Mouse (Mus musculus): Measurements from ENCODE around the gene 4931409K22Rik. TPM values are rescaled to one million over a fixed set of nuclear protein-coding genes. Genes with fewer than 3 reads are reported as not detected.

The 4931409K22Rik gene
- polyA plus RNA-seq, 1 experiment from 2014 or later: 0.26 TPM

DNA sequence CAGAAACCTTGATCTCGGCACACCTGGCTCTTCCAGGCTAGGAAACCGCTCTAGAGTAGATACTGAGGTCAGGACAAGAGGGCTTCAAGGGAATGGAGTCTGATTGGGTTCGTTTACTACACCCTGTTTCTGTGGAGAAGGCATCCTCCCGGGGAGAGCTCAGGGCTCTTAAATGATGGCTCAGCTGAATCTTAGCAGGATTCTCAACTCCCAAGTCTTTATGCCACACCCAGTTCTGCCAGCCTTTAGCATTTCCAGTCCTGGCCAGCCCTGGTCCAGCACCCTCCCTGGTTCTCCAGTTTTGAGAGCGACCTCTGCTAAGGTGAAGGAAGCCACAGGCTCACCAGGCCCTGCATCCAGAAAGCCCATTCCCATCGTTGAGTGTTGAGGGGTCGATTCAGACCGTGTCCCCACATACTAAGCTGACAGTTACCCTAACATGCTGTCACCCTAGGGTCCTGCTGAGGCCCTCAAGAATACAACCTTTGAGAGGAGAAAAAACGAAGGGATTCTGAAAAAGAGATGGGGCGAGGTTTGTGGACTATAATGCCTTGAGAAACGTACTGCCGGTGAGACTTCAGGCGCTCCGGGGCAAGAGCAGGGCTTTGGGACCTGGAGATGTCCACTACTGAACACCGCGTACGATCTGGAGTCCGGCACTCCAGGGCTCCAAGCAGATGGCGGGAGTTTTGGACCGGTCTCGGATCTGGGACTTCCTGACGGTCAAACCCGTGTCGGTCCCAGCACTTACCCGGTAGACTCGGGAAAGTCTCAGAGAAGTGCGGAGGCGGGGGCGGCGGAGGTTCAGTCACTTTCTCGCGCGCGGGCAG, 31.0 kb downstream of the 4931409K22Rik start:
- H3K36me3 ChIP-seq (ENCODE audit: control insufficient read depth, insufficient read depth, low read length): no peaks in the 10 kb centered on the region
- peaks cover 88% of the 10 kb centered on the region for H3K27me3 ChIP-seq (ENCODE audit: control insufficient read depth, insufficient read depth, low read length)
- no peak overlapping the region for H3K27ac ChIP-seq (ENCODE audit: low read depth, low read length)
- peak overlapping the region; percentile 87 for H3K4me2 ChIP-seq (replicated peaks; ENCODE audit: low read depth, low read length)
- H3K4me3 ChIP-seq (ENCODE audit: low read length): peak overlapping the region; percentile 45
- no peak for ATAC-seq (ENCODE audit: low FRiP score, low TSS enrichment)
- no peaks in the 10 kb centered on the region for H3K9me3 ChIP-seq (ENCODE audit: control insufficient read depth, low read length)
- H3K4me1 ChIP-seq (ENCODE audit: control insufficient read depth, insufficient read depth, low read length): peaks cover 13% of the 10 kb centered on the region
- WGBS: 4% methylated on average over 34 of the region's 34 CpGs
- no peak overlapping the region for H3K9ac ChIP-seq (ENCODE audit: low read depth, low read length)

DNA sequence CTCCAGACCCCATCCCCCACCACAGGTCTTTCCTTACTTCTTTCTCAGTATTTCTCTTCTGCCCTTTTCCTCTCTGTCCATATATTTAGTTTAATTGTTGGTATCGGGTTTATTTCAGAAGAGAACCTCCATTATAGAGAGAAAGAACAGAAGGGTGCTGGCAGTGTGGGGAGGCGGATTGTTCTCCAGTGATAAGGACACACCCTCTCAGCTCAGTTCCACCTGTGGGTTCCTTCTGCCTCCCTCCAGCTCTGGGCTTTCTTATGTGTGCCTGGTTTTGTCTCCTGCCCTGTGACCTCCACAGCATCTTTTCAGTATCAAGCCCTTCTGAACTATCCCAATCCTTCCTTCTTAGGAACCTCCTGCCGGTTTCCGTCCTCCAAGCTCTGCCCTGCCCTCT, 32.1 kb downstream of the 4931409K22Rik start:
- ATAC-seq (ENCODE audit: low FRiP score, low TSS enrichment): no peak
- 16% methylated on average over 4 of the region's 4 CpGs for WGBS
- H3K27me3 ChIP-seq (ENCODE audit: control insufficient read depth, insufficient read depth, low read length): peaks cover 91% of the 10 kb centered on the region
- H3K9me3 ChIP-seq (ENCODE audit: control insufficient read depth, low read length): no peaks in the 10 kb centered on the region
- H3K36me3 ChIP-seq (ENCODE audit: control insufficient read depth, insufficient read depth, low read length): no peaks in the 10 kb centered on the region
- no peak overlapping the region for H3K9ac ChIP-seq (ENCODE audit: low read depth, low read length)
- peaks cover 13% of the 10 kb centered on the region for H3K4me1 ChIP-seq (ENCODE audit: control insufficient read depth, insufficient read depth, low read length)
- no peak overlapping the region for H3K4me3 ChIP-seq (ENCODE audit: low read length)
- H3K27ac ChIP-seq (ENCODE audit: low read depth, low read length): no peak overlapping the region
- no peak overlapping the region for H3K4me2 ChIP-seq (replicated peaks; ENCODE audit: low read depth, low read length)

DNA sequence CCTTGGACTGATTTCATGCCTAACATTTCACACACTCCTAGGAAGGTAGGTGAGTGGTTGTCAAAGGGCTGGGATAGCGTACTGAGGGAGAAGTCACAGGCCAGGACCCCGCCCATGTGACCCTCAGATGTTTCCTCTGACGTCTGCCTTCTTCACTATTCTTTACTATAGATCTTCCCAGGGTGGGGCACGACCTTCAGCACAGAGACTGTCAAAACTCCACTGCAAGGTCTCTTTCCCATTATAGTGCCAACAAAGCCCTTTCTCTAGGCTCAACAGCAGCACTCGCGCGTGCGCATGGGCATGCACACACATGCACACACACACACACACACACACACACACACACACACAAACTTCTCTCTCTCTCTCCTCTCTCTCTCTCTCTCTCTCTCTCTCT, 32.8 kb downstream of the 4931409K22Rik start:
- Histone ChIP-seq H3K4me3 (ENCODE audit: low read length) (no peak overlapping the region), H3K36me3 (ENCODE audit: control insufficient read depth, insufficient read depth, low read length) (no peaks in the 10 kb centered on the region), H3K27me3 (ENCODE audit: control insufficient read depth, insufficient read depth, low read length) (peaks cover 84% of the 10 kb centered on the region), H3K27ac (ENCODE audit: low read depth, low read length) (no peak overlapping the region), H3K4me2 (replicated peaks; ENCODE audit: low read depth, low read length) (no peak overlapping the region), H3K9ac (ENCODE audit: low read depth, low read length) (no peak overlapping the region), H3K9me3 (ENCODE audit: control insufficient read depth, low read length) (no peaks in the 10 kb centered on the region), H3K4me1 (ENCODE audit: control insufficient read depth, insufficient read depth, low read length) (peaks cover 13% of the 10 kb centered on the region)
- 50% methylated on average over 8 of the region's 8 CpGs for WGBS
- ATAC-seq (ENCODE audit: low FRiP score, low TSS enrichment): no peak

DNA sequence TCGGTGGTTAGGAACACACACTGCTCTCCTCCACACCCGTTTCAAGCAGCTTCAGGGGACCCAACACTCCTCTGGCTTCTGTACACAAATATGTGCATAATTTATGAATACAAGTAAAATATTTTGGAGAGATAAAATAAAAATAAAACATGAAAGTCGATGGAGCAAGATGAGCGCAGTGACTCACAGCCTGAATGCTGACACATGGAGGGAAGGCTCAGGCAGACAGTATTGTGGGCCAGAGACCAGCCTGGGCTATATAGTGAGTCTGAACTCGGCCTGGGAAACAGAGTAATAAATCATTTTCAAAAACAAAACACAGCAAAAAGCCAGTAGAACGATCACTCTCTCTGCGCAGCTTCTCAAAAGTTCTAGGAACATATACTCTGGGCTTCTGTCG, 35.2 kb downstream of the 4931409K22Rik start:
- Histone ChIP-seq H3K27ac (ENCODE audit: low read depth, low read length) (no peak overlapping the region), H3K9me3 (ENCODE audit: control insufficient read depth, low read length) (no peaks in the 10 kb centered on the region), H3K27me3 (ENCODE audit: control insufficient read depth, insufficient read depth, low read length) (peaks cover 70% of the 10 kb centered on the region), H3K4me1 (ENCODE audit: control insufficient read depth, insufficient read depth, low read length) (peaks cover 4% of the 10 kb centered on the region; the same call in 1 of the 2 replicates), H3K9ac (ENCODE audit: low read depth, low read length) (no peak overlapping the region), H3K36me3 (ENCODE audit: control insufficient read depth, insufficient read depth, low read length) (no peaks in the 10 kb centered on the region), H3K4me3 (ENCODE audit: low read length) (no peak overlapping the region), H3K4me2 (replicated peaks; ENCODE audit: low read depth, low read length) (no peak overlapping the region)
- WGBS: 54% methylated on average over 8 of the region's 8 CpGs
- ATAC-seq (ENCODE audit: low FRiP score, low TSS enrichment): no peak

DNA sequence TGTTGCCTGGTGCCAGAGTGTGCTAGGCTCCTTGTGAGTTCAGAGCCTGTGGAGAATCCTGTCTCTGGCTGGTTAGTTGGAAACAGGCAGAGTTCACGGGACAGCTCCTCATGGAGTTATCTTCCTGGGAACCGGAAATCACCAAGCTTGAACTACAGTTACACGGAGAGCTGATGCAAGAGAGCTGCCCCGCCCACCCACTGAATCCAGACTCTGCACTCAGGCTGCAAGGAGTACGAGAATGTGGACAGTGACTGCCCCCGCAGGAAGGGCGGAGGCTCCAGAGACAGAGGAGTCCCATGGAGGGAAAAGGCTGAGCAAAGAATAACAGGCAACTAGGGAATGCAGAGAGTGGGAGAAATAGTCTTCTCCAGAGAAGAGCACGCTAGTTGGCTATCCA, 44.3 kb downstream of the 4931409K22Rik start:
- Histone ChIP-seq H3K4me3 (ENCODE audit: low read length) (no peak overlapping the region), H3K27me3 (ENCODE audit: control insufficient read depth, insufficient read depth, low read length) (peaks cover 5% of the 10 kb centered on the region; the same call in 1 of the 2 replicates), H3K4me2 (replicated peaks; ENCODE audit: low read depth, low read length) (no peak overlapping the region), H3K4me1 (ENCODE audit: control insufficient read depth, insufficient read depth, low read length) (0 out of 2 replicates have a peak, but pooled peaks cover 3% of the 10 kb centered on the region), H3K9me3 (ENCODE audit: control insufficient read depth, low read length) (no peaks in the 10 kb centered on the region), H3K27ac (ENCODE audit: low read depth, low read length) (no peak overlapping the region), H3K9ac (ENCODE audit: low read depth, low read length) (no peak overlapping the region), H3K36me3 (ENCODE audit: control insufficient read depth, insufficient read depth, low read length) (no peaks in the 10 kb centered on the region)
- WGBS: 30% methylated on average over 8 of the region's 8 CpGs
- ATAC-seq (ENCODE audit: low FRiP score, low TSS enrichment): peak; percentile 84; the same call in 1 of the 2 replicates

DNA sequence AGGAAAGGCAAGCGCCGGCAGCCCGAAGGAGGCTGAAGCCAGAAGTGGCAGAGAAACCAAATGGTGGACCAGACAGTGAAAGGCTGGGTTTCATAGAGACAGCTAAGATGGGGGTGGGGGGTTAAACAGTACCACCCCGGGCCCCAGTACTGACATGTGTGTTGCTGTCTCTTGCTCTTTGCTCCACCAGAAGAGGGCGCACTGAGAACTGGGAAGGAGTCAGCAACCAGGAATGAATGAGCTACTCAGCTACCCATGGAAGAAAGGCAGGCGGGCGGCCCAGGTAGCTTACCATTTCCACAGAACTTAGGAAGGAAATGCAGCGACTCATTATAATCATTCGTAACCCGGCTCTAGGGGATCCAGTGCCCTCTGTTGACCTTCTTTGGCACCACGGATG, 46.0 kb downstream of the 4931409K22Rik start:
- Histone ChIP-seq H3K4me2 (replicated peaks; ENCODE audit: low read depth, low read length) (no peak overlapping the region), H3K9ac (ENCODE audit: low read depth, low read length) (no peak overlapping the region), H3K4me1 (ENCODE audit: control insufficient read depth, insufficient read depth, low read length) (0 out of 2 replicates have a peak, but pooled peaks cover 3% of the 10 kb centered on the region), H3K27ac (ENCODE audit: low read depth, low read length) (no peak overlapping the region), H3K36me3 (ENCODE audit: control insufficient read depth, insufficient read depth, low read length) (no peaks in the 10 kb centered on the region), H3K9me3 (ENCODE audit: control insufficient read depth, low read length) (no peaks in the 10 kb centered on the region), H3K27me3 (ENCODE audit: control insufficient read depth, insufficient read depth, low read length) (no peaks in the 10 kb centered on the region; the same call in 1 of the 2 replicates), H3K4me3 (ENCODE audit: low read length) (no peak overlapping the region)
- 44% methylated on average over 11 of the region's 11 CpGs for WGBS
- ATAC-seq (ENCODE audit: low FRiP score, low TSS enrichment): no peak

DNA sequence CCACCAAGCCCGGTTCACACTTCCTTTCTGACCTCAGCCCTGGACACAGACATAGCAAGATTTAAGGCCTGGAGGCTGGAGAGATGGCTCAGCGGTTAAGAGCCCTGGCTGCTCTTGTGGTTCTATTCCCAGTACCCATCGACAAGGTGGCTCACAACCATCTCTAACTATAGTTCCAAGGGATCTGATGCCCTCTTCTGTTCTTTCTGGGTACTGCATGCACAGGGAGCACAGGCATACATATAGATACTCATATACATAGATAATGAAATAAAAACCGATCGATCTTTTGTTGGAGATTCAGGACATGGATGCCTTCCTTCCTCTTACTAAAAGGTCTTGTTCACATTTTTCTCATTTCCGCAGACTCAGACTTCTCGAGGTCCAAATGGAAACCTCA, 48.2 kb downstream of the 4931409K22Rik start:
- H3K9me3 ChIP-seq (ENCODE audit: control insufficient read depth, low read length): no peaks in the 10 kb centered on the region
- peaks cover 6% of the 10 kb centered on the region; the same call in 1 of the 2 replicates for H3K27me3 ChIP-seq (ENCODE audit: control insufficient read depth, insufficient read depth, low read length)
- H3K4me3 ChIP-seq (ENCODE audit: low read length): no peak overlapping the region
- WGBS: 93% methylated on average over 7 of the region's 7 CpGs
- H3K27ac ChIP-seq (ENCODE audit: low read depth, low read length): no peak overlapping the region
- no peak overlapping the region for H3K9ac ChIP-seq (ENCODE audit: low read depth, low read length)
- H3K36me3 ChIP-seq (ENCODE audit: control insufficient read depth, insufficient read depth, low read length): no peaks in the 10 kb centered on the region
- ATAC-seq (ENCODE audit: low FRiP score, low TSS enrichment): no peak
- H3K4me1 ChIP-seq (ENCODE audit: control insufficient read depth, insufficient read depth, low read length): 0 out of 2 replicates have a peak, but pooled peaks cover 3% of the 10 kb centered on the region
- H3K4me2 ChIP-seq (replicated peaks; ENCODE audit: low read depth, low read length): no peak overlapping the region

DNA sequence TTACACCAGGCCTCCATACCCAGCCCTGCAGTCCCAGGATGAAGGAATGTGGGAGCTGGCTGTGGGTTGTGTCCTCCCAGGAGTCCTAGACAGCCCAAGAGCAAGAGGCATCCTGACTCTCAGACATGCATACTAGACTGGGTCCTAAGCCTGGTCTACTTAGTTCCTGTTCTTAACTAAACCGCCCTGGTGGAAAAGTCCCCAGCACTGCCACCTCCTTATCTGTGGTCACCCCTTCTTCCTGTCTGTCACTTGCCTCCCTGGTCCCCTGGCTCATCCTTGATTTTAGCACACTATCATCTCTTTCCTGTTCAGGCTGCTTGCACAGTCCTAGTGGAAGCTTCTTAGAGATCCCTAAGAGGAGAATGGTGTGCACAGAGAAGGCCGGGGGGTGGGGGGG, 51.1 kb downstream of the 4931409K22Rik start:
- no peak for ATAC-seq (ENCODE audit: low FRiP score, low TSS enrichment)
- peaks cover 22% of the 10 kb centered on the region for H3K36me3 ChIP-seq (ENCODE audit: control insufficient read depth, insufficient read depth, low read length)
- no peaks in the 10 kb centered on the region for H3K9me3 ChIP-seq (ENCODE audit: control insufficient read depth, low read length)
- H3K27me3 ChIP-seq (ENCODE audit: control insufficient read depth, insufficient read depth, low read length): peaks cover 6% of the 10 kb centered on the region; the same call in 1 of the 2 replicates
- H3K4me3 ChIP-seq (ENCODE audit: low read length): no peak overlapping the region
- H3K27ac ChIP-seq (ENCODE audit: low read depth, low read length): no peak overlapping the region
- H3K9ac ChIP-seq (ENCODE audit: low read depth, low read length): no peak overlapping the region
- H3K4me2 ChIP-seq (replicated peaks; ENCODE audit: low read depth, low read length): no peak overlapping the region
- H3K4me1 ChIP-seq (ENCODE audit: control insufficient read depth, insufficient read depth, low read length): no peaks in the 10 kb centered on the region
- 63% methylated on average over 2 of the region's 2 CpGs for WGBS

DNA sequence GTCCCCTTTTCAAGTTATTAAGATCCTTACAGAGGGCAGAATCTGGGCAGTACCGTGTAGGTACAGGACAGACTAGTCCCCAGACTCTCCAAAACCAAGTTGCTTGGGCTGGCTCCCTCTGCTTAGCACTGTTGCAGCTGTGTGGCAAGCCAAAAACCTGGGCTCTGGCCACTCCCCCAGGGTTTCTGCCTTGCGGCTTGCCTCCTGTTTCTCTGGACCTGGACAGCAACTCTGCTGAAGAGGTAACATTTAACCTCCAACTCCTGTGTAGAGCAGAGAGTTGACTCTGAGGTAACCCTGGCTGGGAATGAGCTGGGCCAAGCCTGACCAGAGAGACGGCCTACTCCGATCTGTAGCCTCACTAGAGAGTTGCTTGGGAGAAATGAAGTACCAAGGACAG, 53.8 kb downstream of the 4931409K22Rik start:
- Histone ChIP-seq H3K9me3 (ENCODE audit: control insufficient read depth, low read length) (no peaks in the 10 kb centered on the region), H3K4me2 (replicated peaks; ENCODE audit: low read depth, low read length) (no peak overlapping the region), H3K27me3 (ENCODE audit: control insufficient read depth, insufficient read depth, low read length) (peaks cover 6% of the 10 kb centered on the region; the same call in 1 of the 2 replicates), H3K27ac (ENCODE audit: low read depth, low read length) (no peak overlapping the region), H3K9ac (ENCODE audit: low read depth, low read length) (no peak overlapping the region), H3K4me1 (ENCODE audit: control insufficient read depth, insufficient read depth, low read length) (peaks cover 2% of the 10 kb centered on the region; the same call in 1 of the 2 replicates), H3K4me3 (ENCODE audit: low read length) (no peak overlapping the region), H3K36me3 (ENCODE audit: control insufficient read depth, insufficient read depth, low read length) (peaks cover 45% of the 10 kb centered on the region)
- no peak for ATAC-seq (ENCODE audit: low FRiP score, low TSS enrichment)
- 69% methylated on average over 4 of the region's 4 CpGs for WGBS
